Mouse (Mus musculus): ENCODE results near the gene Dscaml1.

DNA sequence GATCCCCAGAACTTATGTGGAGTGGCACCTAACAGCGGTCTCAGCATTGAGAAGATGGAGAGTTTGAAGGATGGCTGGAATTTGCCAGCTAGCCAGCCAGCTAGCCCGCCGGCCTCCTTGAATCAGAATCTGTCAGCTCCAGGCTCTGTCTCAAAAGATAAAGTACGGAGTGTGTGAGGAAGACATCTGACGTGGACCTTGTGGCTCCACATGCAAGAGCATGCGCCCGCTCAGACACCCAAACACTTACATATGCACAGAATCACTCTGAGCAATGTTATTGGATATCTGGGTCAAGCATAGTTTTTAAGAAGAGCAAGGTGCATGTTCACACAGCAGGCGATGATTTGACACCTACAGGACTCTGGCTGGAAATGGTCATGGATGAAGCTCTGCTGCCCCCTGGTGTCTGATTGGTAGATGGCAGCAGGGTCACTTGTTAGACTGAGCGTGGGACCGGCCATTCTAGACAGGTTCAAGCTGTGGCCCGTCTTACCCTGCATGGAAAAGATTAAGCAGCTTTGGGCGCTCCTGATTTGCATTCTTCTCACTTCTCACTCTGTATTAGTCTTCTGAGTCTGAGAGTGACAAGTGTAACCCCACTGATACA is 37.9 kb upstream of the Dscaml1 start:
- TF ChIP-seq EP300 (IDR thresholded peaks at IDR 0.05; ENCODE audit: low read depth) (no peak), CTCF (IDR thresholded peaks at IDR 0.05; ENCODE audit: low read depth) (peak; percentile 99)
